Mouse (Mus musculus) spleen, adult 2 months (tissue): ENCODE data around the gene Dusp13.

Experiments
- CTCF ChIP-seq: fragments of 200-500 bp; IDR thresholded peaks from 2 replicates; pipeline ENCODE4 v1.5.1; 2011; ENCODE audit warnings: mild to moderate bottlenecking, inconsistent platforms; ENCODE audit not compliant: insufficient read depth, insufficient read length, insufficient replicate concordance; ENCODE audit errors: extremely low read depth
- POLR2A ChIP-seq: fragments of 200-500 bp; IDR thresholded peaks from 2 replicates; pipeline ENCODE4 v1.6.1; 2011; ENCODE audit warnings: low read depth, low read length, inconsistent platforms

DNA sequence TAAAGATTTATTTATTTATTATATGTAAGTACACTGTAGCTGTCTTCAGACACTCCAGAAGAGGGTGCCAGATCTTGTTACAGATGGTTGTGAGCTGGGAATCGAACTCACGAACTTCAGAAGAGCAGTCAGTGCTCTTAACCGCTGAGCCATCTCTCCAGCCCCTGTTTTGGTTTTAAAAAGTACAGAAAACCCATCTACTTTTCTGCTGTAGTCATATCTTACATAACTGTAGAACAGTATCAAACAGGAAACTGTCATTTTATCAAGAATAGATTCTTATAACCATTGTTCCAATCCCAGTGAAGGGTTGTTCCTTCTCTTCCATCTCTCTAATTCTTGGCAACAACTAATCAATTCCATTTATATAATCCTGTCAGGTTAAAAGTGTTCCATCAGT lies 12.8 kb upstream of the Dusp13 start:
- no peak for TF ChIP-seq POLR2A
- TF ChIP-seq CTCF = no peak
